Mouse (Mus musculus) CH12.LX (cell line): ENCODE measurements around the gene Gm40193. TPM values are rescaled to one million over a fixed set of nuclear protein-coding genes. Genes with fewer than 3 reads are reported as not detected.

Source experiments
- DNase-seq: peaks from one replicate; pipeline ENCODE4 v3.0.0-alpha.2; 2013; ENCODE audit errors: extremely low read depth
- H3K27ac ChIP-seq: 2 replicates; pipeline ENCODE4 v1.5.1; 2012; ENCODE audit warnings: low read depth, mild to moderate bottlenecking, control low read depth, moderate library complexity; ENCODE audit not compliant: insufficient read depth
- H3K27me3 ChIP-seq: replicated peaks from 2 replicates; pipeline ENCODE3; 2012; ENCODE audit warnings: inconsistent platforms
- H3K36me3 ChIP-seq, 2 experiments: replicated peaks in 1 of 2; 2 replicates each; pipeline versions ENCODE3 to v1.6.1; 2012; ENCODE audit warnings: inconsistent platforms in 1 of 2, low read length in 1 of 2, mild to moderate bottlenecking in 1 of 2, mixed read lengths in 1 of 2, moderate library complexity in 1 of 2; ENCODE audit not compliant: control insufficient read depth in 1 of 2, insufficient read depth in 1 of 2
- H3K4me1 ChIP-seq, 2 experiments: 2 replicates each; pipeline ENCODE4 v1.6.1; 2012; ENCODE audit warnings: inconsistent platforms in 1 of 2, moderate library complexity in 1 of 2; ENCODE audit not compliant: insufficient read depth in 2 of 2, control insufficient read depth in 1 of 2
- H3K4me2 ChIP-seq: 2 replicates; pipeline ENCODE4 v1.6.1; 2012; ENCODE audit warnings: low read depth, mild to moderate bottlenecking, control low read depth; ENCODE audit not compliant: poor library complexity, insufficient read depth, severe bottlenecking
- H3K4me3 ChIP-seq, 3 experiments: fragments of 150-350 bp in 1 of 3; sonication (generic) in 1 of 3; replicated peaks in 1 of 3; 2 replicates each; pipeline versions ENCODE3 to v1.5.1; 2011 to 2012; ENCODE audit warnings: low read depth in 2 of 3, low read length in 2 of 3, mild to moderate bottlenecking in 2 of 3, moderate library complexity in 2 of 3, control low read depth in 1 of 3, improper control_type of control experiment in 1 of 3, inconsistent platforms in 1 of 3, mixed read lengths in 1 of 3; ENCODE audit not compliant: poor library complexity in 1 of 3
- H3K79me2 ChIP-seq: replicated peaks from 2 replicates; pipeline ENCODE4 v1.6.1; 2012; ENCODE audit warnings: mild to moderate bottlenecking, moderate library complexity; ENCODE audit not compliant: control insufficient read depth, poor library complexity, insufficient read depth, severe bottlenecking; ENCODE audit errors: extremely low read depth
- H3K9ac ChIP-seq: 2 replicates; pipeline ENCODE4 v1.6.1; 2012; ENCODE audit warnings: low read depth, mild to moderate bottlenecking, control low read depth, moderate library complexity; ENCODE audit not compliant: insufficient read depth
- H3K9me3 ChIP-seq: replicated peaks from 2 replicates; pipeline ENCODE3; 2012; ENCODE audit warnings: low read length, inconsistent platforms, mixed read lengths
- CHD1 ChIP-seq: IDR thresholded peaks from 2 replicates; pipeline ENCODE4 v1.6.1; 2012; ENCODE audit warnings: low read depth, low read length, improper control_type of control experiment, inconsistent platforms
- E2F4 ChIP-seq: IDR thresholded peaks from 2 replicates; pipeline ENCODE4 v1.6.1; 2011; ENCODE audit warnings: low read depth, low read length, improper control_type of control experiment; ENCODE audit not compliant: insufficient replicate concordance
- HCFC1 ChIP-seq: IDR thresholded peaks from 2 replicates; pipeline ENCODE4 v1.6.1; 2012; ENCODE audit warnings: low read depth, mild to moderate bottlenecking, inconsistent platforms, low read length, improper control_type of control experiment
- JUN ChIP-seq: IDR thresholded peaks from 2 replicates; pipeline ENCODE4 v1.6.1; 2011; ENCODE audit warnings: low read depth, mild to moderate bottlenecking, low read length, improper control_type of control experiment, moderate library complexity; ENCODE audit not compliant: insufficient read depth
- MAFK ChIP-seq: IDR thresholded peaks from 2 replicates; pipeline ENCODE4 v1.6.1; 2011; ENCODE audit warnings: low read length, improper control_type of control experiment; ENCODE audit not compliant: insufficient replicate concordance
- MAX ChIP-seq: IDR thresholded peaks from 2 replicates; pipeline ENCODE4 v1.6.1; 2011; ENCODE audit warnings: low read length, improper control_type of control experiment
- MAZ ChIP-seq: IDR thresholded peaks from 2 replicates; pipeline ENCODE4 v1.6.1; 2012; ENCODE audit warnings: low read depth, mild to moderate bottlenecking, inconsistent platforms, low read length, improper control_type of control experiment, moderate library complexity
- MXI1 ChIP-seq: IDR thresholded peaks from 2 replicates; pipeline ENCODE4 v1.6.1; 2011; ENCODE audit warnings: mild to moderate bottlenecking, low read depth, low read length, improper control_type of control experiment
- MYC ChIP-seq: IDR thresholded peaks from 2 replicates; pipeline ENCODE4 v1.6.1; 2011; ENCODE audit warnings: low read depth, mild to moderate bottlenecking, improper control_type of control experiment, low read length
- NELFE ChIP-seq: IDR thresholded peaks from 2 replicates; pipeline ENCODE4 v1.6.1; 2011; ENCODE audit warnings: low read depth, low read length, improper control_type of control experiment
- POLR2AphosphoS2 ChIP-seq: IDR thresholded peaks from 2 replicates; pipeline ENCODE4 v1.6.1; 2011; ENCODE audit warnings: low read depth, low read length, improper control_type of control experiment
- RAD21 ChIP-seq: IDR thresholded peaks from 2 replicates; pipeline ENCODE4 v1.6.1; 2011; ENCODE audit warnings: low read depth, mild to moderate bottlenecking, low read length, improper control_type of control experiment, moderate library complexity
- RCOR1 ChIP-seq: conservative IDR thresholded peaks from 2 replicates; pipeline ENCODE4 v1.6.1; 2012; ENCODE audit warnings: low read depth, mild to moderate bottlenecking, inconsistent platforms, low read length, improper control_type of control experiment
- SIN3A ChIP-seq: IDR thresholded peaks from 2 replicates; pipeline ENCODE4 v1.6.1; 2012; ENCODE audit warnings: low read length, improper control_type of control experiment, inconsistent platforms
- SMC3 ChIP-seq: IDR thresholded peaks from 2 replicates; pipeline ENCODE4 v1.6.1; 2011; ENCODE audit warnings: low read depth, low read length, improper control_type of control experiment
- TCF12 ChIP-seq: IDR thresholded peaks from 2 replicates; pipeline ENCODE4 v1.6.1; 2014; ENCODE audit warnings: low read depth, mild to moderate bottlenecking, inconsistent platforms, low read length, improper control_type of control experiment
- UBTF ChIP-seq: IDR thresholded peaks from 2 replicates; pipeline ENCODE4 v1.6.1; 2012; ENCODE audit warnings: low read depth, mild to moderate bottlenecking, inconsistent platforms, low read length, improper control_type of control experiment, moderate library complexity
- USF1 ChIP-seq: IDR thresholded peaks from 2 replicates; pipeline ENCODE4 v1.6.1; 2014; ENCODE audit warnings: low read depth, mild to moderate bottlenecking, inconsistent platforms, low read length, improper control_type of control experiment
- USF2 ChIP-seq: conservative IDR thresholded peaks from 2 replicates; pipeline ENCODE4 v1.6.1; 2011; ENCODE audit warnings: low read depth, low read length, improper control_type of control experiment
- ZKSCAN1 ChIP-seq: IDR thresholded peaks from 2 replicates; pipeline ENCODE4 v1.6.1; 2012; ENCODE audit warnings: low read depth, inconsistent platforms, low read length, improper control_type of control experiment, borderline replicate concordance
- ZNF384 ChIP-seq: IDR thresholded peaks from 2 replicates; pipeline ENCODE4 v1.6.1; 2012; ENCODE audit warnings: low read depth, low read length, improper control_type of control experiment, inconsistent platforms
- dilution Hi-C: fragments of 300-500 bp; cut with MboI; formaldehyde crosslinking; loops from 2 replicates; pipeline ENCODE4 v1.14.3; 2020; ENCODE audit warnings: low sequenced_read_pairs; ENCODE audit not compliant: extremely low pct_unique_long_range_greater_than_20kb, extremely low pct_ligation_motif_present
- in situ Hi-C: fragments of 300-500 bp; cut with MboI; formaldehyde crosslinking; loops from 3 replicates; pipeline ENCODE4 v1.14.3; 2019; ENCODE audit warnings: low sequenced_read_pairs, low pct_ligation_motif_present, low pct_unique_long_range_greater_than_20kb, mixed read lengths
- polyA plus RNA-seq: library from polyadenylated mRNA; unstranded; fragments of >175 nt; gene quantifications from 2 replicates; pipeline ENCODE4 v1.2.1, GENCODE M21; 2012; ENCODE audit warnings: low read depth; ENCODE audit not compliant: insufficient read length
- total RNA-seq, 2 experiments: library from RNA; depleted of rRNA; stranded (reverse); fragments of 300-350 nt in 1 of 2; fragments of >200 nt in 1 of 2; gene quantifications; 2 replicates each; pipeline ENCODE4 v1.2.3; 2012 to 2014

Gm40193 gene
- total and polyA plus RNA-seq, 3 experiments: not detected

DNA sequence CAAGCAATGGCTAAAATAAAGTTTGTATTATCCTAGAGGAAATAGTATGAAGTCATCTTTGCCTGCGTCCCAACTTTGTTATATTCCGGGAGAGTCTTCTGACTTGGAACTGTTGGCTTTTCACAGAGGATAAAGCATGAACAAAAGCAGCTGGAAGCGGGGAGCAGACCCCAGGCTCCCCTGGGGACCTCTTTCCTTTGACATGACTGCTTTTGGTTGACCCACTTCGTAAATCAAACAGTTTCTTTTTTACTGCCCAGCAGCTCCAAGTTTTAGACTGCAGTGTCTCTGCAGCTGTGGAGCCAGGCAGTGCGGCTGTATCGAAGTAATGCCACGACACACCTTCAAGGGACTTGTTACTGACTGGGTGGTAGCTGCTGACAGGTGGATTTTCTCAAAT is 33.8 kb upstream of the Gm40193 start:
- Histone ChIP-seq H3K9ac (no peak overlapping the region), H3K9me3 (no peaks in the 10 kb centered on the region), H3K4me1 (peaks cover 8 to 79% of the 10 kb centered on the region in 2 experiments; a peak in 3 of 4 replicates), H3K27me3 (no peaks in the 10 kb centered on the region), H3K4me2 (no peak overlapping the region), H3K27ac (no peak overlapping the region), H3K36me3 (peaks cover 3 to 53% of the 10 kb centered on the region in 2 experiments), H3K79me2 (peaks cover 24% of the 10 kb centered on the region), H3K4me3 (no peak overlapping the region)
- in situ Hi-C loops (no loop called here), dilution Hi-C loops (no loop called here)
- DNase-seq: no peak
- TF ChIP-seq USF2 (no peak), NELFE (no peak)

DNA sequence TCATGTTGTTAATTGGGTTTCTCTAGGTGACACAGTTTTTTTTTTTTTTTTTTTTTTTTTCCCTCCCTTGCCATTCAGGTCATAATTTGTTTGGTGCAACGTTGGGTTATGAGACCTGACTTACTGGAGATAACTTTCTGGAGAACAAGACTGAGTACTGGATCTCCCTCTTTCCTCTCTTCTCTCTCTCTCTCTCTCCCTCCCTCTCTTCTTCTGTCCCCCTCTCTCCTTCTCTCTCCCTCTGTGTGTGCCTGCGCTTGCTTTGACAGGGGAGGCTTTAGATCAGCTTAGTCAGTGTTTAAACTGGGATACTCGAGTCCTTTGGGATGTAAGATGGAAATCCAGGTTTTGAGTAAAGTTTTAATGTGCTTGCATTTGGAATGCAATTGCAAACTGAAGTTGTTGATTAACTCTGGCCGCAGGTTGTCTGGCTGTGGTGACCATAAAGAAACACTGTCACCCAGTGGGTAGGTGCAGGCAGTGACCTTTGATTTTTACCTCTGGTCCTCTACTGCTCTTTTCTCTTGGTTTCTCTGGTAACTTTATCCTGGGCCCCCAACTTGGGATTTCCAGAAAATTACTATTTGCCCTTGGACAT is 31.6 kb upstream of the Gm40193 start:
- TF ChIP-seq ZNF384: peak; percentile 84
- TF ChIP-seq CHD1: 0 out of 2 replicates have a peak, but pooled peaks have one; percentile 13
- TF ChIP-seq MAZ: no peak
- peaks cover 17% of the 10 kb centered on the region for H3K79me2 ChIP-seq
- H3K9ac ChIP-seq: peak overlapping the region; percentile 78; the same call in 1 of the 2 replicates
- H3K4me2 ChIP-seq: peak overlapping the region; percentile 75
- DNase-seq: no peak
- in situ Hi-C loops: loop anchor here (5.0 kb wide), 1 partner anchor 37 kb away; the partner anchor contains the start of gene Psmb6
- dilution Hi-C loops: no loop called here
- H3K4me1 ChIP-seq: peaks cover 8 to 63% of the 10 kb centered on the region in 2 experiments; a peak in 3 of 4 replicates
- peak overlapping the region in 2 of 3 experiments; percentile 82 to 97 for H3K4me3 ChIP-seq
- H3K27me3 ChIP-seq: no peaks in the 10 kb centered on the region
- peaks cover 3 to 43% of the 10 kb centered on the region in 2 experiments for H3K36me3 ChIP-seq
- no peak overlapping the region for H3K27ac ChIP-seq
- no peaks in the 10 kb centered on the region for H3K9me3 ChIP-seq

DNA sequence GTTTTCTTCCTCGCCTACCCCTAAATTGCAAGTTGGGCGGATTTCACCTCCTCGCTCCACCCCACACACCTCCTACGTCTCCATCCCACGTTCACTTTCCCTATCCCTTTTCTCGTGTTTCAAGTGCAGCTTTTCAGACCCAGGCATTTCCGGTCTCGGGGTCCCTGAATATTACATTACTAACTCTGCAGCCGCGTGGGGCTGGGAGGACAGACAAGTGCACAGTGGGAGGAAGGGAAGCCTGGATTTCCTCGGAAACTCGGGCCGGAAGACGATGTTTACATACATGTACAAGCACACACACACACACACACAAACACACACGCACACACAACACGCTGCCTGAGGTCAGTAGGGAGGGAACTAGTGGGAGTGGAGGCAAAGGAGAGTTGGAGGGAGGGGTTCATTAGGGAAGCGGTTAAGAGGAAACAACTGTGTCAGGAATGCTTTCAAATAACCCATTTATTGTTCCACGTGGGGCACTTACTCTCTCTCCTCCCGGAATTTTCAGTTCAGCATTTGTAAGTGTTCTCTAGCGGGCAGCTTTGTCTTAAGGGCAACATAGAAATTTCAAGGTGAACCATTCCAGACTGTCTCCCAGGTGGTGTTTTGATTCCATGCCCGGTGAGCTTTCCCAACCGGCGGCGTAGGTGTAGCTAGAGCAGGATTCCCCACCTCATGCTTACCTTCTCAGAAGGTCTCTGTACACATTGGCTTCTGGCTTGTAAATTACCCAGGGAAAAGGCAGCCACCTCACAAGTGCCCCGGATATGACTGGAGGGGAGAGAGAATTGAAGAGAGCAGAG is 30.9 kb upstream of the Gm40193 start:
- Histone ChIP-seq H3K9me3 (no peaks in the 10 kb centered on the region), H3K79me2 (peaks cover 17% of the 10 kb centered on the region), H3K27ac (no peak overlapping the region), H3K4me2 (peak overlapping the region; percentile 75), H3K9ac (peak overlapping the region; percentile 78), H3K4me3 (peak overlapping the region; percentile 82 to 97 (median 91)), H3K4me1 (peaks cover 8 to 56% of the 10 kb centered on the region in 2 experiments; a peak in 3 of 4 replicates), H3K36me3 (peaks cover 3 to 36% of the 10 kb centered on the region in 2 experiments), H3K27me3 (no peaks in the 10 kb centered on the region)
- DNase-seq: peak; percentile 37
- in situ Hi-C loops: loop anchor here (5.0 kb wide), 1 partner anchor 36 kb away; the partner anchor contains the start of gene Psmb6
- dilution Hi-C loops: no loop called here
- TF ChIP-seq CHD1: 0 out of 2 replicates have a peak, but pooled peaks have one; percentile 21
- TF ChIP-seq ZKSCAN1: no peak
- TF ChIP-seq RAD21: no peak
- TF ChIP-seq MAX: peak; percentile 35
- no peak for TF ChIP-seq MAFK
- TF ChIP-seq UBTF: 0 out of 2 replicates have a peak, but pooled peaks have one; percentile 40
- TF ChIP-seq SIN3A: peak; percentile 83
- TF ChIP-seq E2F4: no peak
- peak; percentile 95 for TF ChIP-seq MXI1
- no peak for TF ChIP-seq TCF12
- TF ChIP-seq MYC: 0 out of 2 replicates have a peak, but pooled peaks have one; percentile 27
- TF ChIP-seq SMC3: no peak
- TF ChIP-seq JUN: no peak
- TF ChIP-seq NELFE: no peak; the same call in 1 of the 2 replicates
- TF ChIP-seq POLR2AphosphoS2: no peak
- TF ChIP-seq RCOR1: no peak
- TF ChIP-seq USF1: no peak
- no peak for TF ChIP-seq ZNF384
- TF ChIP-seq HCFC1: no peak
